Mouse (Mus musculus) lung, postnatal 4 days (tissue): Measurements from ENCODE around the gene Ank3.

Source experiments
- DNase-seq, 2 experiments: peaks; one replicate each; pipeline ENCODE4 v3.0.0; 2021

Ank3 gene

DNA sequence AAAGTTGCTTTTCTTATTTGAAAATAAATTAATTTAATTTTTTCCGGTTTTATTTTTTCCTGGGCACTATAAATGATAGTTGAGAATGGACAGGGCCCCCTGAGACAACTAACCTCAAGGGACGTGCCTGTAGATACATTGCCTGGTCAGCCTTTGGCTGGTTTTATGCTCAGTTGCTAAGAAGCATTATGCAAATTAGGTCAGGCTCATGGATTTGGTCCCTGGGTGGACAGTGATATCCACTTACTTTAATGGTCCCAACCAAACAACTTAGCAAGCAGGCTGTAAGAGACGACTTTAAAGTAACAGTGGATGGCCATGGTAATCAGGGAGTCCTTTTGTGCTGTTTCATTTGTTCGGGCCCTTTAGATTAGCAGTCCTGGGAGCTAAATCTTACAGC lies 392.0 kb downstream of the Ank3 start:
- no peak for DNase-seq

DNA sequence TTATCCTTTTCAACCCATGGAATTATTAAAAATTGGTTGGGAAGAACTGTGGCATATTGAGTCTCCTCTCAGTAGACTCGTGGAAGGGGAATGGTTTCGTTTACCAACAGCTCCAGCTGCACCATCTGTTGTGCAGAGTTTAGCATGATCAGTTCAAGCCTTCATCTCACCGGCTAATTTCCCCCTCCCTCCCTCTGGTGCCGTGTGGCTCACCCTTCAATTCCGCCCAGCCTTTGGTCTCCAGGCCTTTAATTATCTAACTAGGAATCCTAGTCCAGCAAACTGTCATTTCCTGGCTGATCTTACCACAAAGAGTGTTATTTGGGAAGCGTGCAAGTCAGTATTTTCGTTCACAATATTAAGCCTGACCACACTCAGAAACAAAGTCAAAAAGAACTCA lies 393.4 kb downstream of the Ank3 start:
- no peak for DNase-seq

DNA sequence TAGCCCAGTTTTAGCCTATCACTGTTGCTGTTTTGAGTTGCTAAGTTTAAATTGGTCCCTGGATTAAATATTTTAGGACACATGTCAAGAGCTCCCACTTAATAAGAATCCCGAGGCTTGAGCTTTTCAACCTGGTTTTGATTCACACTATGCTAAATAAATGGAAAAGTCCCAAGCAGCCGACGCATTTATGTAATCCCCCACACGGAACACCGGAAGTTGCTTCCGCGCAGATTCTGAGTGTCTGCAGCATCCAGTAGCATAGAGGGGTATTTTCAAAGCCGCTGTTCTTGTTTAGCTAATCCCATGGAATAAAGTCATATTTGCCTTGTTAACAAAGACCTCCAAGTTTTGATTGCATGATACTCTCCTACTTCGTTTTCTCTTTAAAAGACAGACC lies 393.8 kb downstream of the Ank3 start:
- no peak for DNase-seq

DNA sequence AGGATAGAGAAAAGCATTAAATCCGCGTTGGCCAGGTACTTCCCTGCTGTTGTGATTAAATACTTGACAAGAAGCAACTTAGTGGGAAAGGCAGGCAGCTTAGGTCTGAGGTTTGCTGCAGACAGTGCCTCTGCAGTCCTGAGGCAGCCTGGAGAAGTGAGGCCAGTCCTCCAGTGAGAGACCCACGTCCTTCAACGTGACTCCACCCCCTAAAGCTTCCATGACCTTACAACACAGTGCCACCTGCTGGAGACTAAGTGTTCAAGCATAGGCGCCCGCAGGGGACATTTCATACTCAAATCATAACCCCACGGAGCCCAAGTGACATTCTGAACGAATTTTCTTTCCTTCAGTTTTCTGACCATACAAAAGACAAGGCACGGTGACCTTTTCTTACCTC lies 394.5 kb downstream of the Ank3 start:
- DNase-seq, result peak; percentile 51 to 62

DNA sequence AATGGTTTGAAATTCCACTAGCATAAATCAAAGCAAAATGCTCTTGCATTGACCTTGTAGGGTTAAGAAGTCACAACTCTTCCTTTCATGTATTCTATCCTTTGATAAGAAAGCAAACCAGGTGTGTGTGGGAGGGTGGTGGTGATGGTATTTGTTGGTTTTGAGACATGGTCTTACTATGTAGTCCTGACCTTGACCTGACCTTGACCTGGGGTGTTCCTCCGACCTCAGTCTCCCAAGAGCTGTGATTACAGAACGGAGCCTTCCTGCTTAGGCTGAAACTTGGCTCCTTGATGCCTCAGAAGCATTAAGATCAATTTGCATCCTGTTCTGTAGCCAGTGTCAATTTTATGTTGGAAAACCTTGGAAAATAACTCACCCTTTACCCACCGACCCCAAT lies 397.1 kb downstream of the Ank3 start:
- no peak for DNase-seq

DNA sequence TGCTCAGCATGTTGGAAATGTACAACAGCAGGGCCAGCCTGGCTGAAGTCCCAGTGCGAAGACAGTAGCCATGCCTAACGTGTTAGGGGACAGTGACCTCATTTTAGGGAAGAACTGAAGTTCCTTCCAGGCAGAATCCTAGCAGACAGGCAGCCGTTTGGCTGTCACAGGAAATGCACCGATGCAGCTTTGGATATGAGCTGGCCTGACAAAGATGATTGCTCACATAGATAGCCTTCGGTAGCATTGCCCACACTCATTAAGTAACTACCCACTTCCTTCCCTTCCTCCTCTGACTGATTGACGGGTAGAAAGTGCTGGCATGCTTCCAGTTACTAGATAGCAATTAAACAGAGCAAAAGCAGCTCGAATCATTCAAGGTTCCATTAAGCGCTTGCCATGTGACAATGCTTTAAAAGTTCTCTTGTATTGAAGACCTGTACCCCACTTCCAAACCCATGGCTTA lies 397.9 kb downstream of the Ank3 start:
- no peak for DNase-seq

DNA sequence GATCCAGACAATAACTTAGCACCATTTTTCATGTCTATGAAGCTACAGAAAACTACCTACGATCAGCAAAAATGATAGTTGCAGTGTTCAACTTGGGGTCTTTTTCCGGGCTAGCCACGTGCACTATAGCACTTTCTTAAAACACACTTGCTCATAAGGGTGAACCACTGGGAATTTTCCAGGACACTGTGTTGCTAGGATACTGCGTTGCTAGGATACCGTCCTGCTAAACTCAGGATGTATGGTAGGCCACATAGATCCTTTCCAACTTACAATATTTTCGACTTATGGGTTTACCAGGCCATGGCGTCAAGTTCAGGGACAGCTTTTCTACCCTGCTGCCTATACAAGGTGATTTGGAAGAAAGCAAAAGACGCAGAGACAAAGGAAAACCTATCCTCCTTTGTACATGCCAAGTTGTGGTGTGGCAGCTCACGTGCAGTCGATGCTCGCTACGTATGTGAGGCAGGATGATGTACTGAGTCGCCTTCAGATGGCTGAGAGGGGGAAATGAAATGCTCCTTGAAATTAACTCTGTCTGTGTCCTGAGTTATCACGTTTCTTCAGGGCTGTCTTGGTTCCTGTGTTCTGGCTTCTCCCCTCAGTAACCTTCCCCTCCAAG lies 404.7 kb downstream of the Ank3 start:
- DNase-seq, result no peak

DNA sequence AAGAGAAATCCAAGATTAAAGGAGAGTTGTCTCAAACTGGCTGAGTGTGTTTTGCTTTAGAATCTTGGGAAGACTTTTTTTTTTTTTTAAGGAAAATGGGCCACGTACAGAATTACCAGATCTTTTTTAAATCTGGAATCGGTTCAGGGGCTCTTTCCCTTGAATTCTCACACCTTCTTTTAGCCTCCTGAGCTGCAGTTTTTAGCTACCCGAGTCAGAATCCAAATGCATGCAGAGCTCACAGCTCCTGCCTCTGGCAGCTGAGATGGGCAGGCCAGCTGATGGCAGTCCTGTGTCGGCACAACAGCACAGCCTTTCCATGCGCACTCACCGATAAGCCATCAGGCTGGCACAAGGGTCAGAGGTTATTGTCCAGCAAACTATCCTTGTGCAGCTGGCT lies 406.0 kb downstream of the Ank3 start:
- DNase-seq, result no peak

DNA sequence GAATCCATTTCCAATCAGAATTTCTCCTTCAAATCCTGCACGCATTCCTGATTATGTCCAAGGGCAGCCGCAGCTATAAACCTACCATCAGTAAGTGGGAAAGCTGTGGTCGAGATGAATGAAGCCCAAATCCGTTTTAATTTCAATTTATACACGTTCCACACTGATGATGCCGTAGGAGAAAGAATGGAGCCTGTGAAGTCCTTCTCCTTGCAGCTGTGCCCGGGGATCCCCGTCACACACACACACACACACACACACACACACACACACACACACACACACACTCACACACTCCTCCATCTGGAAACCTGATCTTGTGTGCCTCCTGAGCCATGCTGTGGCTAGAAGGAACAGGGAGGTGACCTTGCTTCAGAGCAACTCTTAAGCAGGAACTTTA lies 412.2 kb downstream of the Ank3 start:
- no peak for DNase-seq

DNA sequence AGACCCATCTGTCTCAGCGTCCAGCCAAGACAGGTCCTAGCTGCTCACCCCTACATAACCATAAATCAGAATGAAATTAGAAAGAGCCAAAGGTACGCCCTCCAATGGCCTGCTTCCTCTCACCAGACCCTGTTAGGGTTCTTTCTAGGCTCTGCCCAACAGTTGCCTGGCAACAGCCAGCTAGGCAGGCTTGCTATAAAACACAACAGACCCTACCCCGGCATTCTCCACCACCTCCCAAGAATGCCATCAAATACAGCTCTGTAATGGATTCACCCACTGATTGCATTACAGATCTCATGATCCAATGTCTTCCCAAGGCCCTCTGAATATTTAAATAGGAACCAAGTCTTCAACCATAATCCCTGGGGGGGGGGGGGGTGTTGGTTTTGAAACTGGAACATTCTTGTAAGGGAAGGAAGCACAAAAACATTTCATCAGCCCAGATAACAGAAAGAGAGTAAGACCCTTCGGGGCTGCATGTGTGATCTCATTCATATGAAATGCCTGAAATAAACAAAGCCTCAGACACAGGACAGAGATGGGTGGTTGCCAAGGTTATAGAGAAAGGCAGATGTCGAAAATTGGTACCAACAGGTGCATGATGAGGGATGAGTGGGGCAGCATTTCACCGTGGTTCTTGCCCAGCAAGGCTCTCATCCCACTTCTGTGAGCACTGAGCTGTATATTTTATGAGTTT lies 415.4 kb downstream of the Ank3 start:
- DNase-seq, result no peak

DNA sequence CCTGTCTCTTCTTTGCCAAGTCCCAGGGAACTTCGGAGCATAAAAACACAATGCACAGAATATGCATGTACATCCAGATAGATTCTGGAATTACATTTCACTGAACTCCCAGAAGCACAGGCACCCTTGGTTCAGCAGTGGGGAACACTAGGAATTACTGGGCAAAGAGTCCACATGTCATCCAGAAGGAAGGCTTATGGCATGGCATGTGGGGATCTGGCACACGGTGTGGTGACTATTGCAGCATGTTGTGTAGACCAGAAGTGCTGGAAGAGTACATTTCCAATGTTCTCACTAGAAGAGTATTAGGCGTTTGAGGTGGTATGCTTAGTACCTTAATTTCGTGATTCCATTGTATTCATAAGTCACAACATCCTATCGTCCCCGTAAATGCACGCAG lies 422.7 kb downstream of the Ank3 start:
- DNase-seq, result no peak

DNA sequence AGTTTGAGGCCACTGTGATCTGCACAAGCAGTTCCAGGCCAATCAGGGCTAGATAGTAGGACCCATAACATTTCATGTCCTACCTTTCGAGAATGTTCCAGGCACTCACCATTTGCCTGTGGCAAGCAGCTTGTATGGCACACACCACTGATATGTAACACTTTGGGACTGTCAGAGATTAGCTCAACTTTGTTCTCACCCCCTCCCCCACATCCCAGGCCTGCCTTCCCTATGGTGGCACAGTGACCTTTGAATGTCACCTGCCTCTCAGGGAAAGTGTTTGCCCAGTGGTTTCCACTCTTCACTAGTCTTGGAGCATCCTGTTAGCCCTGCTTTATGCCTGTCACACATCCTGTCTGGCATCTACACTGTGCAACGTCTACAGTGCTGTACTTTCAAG lies 430.2 kb downstream of the Ank3 start:
- DNase-seq, result no peak

DNA sequence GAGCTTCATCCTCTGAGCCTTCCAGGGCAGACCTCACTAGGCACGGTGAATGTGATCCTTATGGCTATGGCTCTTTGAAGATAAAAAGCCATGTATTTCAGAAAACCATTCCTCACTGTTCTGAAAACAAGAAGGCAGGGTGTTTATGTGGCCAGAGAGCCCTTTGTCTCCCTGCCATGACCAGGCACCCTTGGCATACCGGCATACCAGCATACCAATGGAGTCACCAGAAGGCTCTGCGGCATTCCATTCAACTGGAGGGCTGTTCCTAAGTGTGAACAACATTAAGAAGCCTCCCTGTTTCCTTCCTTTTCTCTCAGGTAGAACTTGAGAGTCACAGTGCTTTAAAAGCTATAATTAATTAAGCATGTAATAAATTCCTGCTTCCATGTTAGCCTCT lies 430.7 kb downstream of the Ank3 start:
- peak in 1 of 2 experiments; percentile 53 for DNase-seq

DNA sequence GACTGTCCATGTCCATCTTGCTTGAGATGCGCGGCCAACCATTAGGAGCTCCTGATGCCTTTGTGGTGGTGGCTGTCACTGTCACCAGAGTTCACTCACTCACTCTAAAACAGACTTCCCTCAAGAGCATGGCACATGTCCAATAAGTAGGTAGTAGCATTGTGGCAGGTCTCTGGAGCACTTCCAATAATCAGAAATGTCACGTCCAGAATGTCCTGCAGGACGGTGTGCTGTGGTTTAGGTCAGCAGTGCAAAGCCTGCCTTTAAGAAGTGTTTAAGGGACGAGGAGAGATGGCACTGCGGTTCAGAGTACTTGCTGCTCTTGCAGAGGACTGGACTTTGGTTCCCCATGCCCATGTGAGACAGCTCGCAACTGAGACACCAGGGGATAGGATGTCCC lies 433.0 kb downstream of the Ank3 start:
- no peak for DNase-seq

DNA sequence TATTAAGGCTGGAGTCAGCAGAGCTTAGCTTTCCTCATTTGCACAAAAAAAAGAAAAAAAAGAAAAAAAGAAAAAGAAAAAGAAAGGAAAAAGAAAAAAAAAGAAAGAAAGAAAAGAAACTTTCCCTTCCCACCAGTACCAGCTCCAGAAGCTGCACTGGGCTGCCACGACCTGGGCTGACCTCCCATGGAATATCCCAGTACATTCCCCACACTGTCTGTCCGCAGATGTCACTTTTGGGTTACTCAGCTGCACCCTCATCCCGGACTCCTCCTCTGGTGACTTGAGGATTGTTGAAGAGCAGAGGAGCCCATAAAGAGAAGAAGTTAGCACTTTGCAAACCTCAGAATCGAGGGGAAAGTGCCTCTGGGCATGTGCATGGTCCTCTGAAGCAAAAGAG lies 433.7 kb downstream of the Ank3 start:
- DNase-seq, result peak in 1 of 2 experiments; percentile 32

DNA sequence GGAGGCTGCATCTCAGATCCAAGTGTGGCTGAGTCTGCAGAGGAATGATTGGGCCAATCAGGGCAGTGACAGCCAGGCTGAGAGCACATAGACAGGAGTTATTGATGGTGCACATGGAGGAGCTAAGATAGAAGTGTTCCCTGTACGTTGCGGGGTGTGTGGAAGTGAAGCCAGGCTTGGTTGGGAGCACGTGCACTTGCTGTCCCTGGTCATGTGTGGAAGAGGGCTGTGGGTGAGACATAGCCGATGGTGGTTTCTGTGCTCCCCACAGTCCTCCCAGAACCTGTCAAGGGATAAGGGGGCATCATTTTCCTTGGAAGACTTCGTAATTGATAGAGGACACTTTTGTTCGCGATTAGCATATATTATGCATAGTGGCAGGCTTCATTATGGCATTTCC lies 434.2 kb downstream of the Ank3 start:
- DNase-seq, result no peak

DNA sequence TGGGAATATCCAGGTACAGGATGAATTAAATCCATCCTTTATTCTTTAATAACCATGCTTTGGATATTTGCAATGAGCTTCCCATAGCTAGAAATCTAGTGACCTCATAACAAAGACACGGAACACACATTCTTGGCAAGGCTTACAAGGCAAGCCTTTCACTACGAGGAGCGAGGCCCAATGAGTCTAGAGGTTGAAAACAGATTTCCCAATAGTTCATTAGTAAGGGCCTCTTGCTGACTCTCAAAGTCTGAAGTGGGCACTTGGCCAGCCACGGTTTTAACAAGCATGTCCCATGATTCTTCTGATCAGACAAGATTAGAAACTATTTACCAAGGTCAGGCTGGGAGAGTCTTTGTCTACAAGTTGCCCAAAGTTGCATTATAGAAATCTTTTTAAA lies 436.1 kb downstream of the Ank3 start:
- peak; percentile 67 to 85 for DNase-seq

DNA sequence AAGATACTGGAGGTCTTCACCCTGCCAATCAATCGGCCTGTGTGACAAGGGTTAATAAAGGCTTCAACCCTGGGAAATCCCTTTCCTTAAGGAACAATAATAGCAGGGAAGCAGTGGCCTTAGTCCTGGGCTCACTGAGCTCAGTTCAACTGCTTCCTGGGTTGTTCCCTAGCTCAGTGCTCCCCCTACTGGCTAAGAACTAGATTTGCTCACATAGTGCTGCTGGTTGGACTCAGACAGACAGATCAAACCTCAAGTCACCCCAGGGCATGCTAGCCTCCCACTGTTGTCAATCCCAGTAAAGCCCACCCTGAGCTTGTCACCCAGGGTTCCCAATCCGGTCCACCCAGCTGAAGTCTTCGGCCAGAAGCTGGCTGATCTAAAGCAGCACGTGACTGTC lies 447.2 kb downstream of the Ank3 start:
- DNase-seq, result peak in 1 of 2 experiments; percentile 45

DNA sequence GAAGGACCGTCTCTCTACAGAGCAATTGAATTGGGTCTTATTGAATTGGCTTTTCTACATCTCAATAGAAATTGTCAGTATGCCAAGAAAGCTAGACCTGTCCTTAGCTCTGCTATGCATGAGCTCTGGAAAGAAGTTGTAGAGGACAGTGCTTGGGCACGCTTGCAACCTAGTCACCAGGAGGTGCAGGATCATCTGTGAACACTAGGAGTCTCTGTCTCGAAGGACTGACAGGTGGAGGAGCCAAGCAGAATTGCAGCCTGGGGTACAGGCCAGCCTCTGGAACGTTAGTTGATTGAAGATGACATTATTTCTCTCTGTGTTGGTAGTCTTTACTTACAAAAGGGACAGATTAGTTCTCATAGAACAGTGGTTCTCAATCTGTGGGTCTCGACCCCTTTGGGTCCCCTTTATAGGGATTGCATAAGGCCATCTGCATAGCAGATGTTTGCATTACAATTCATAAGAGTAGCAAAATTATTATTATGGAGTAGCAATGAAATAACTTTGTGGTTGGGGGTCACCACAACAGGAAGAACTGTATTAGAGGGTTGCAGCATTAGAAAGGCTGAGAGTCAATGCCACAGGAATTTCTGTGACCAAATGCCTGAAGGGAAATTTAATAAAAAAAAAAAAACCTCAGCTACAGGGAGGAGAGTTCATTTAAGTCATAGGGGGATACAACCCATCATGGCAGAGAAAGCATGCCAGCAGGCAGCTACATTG lies 454.0 kb downstream of the Ank3 start:
- no peak for DNase-seq

DNA sequence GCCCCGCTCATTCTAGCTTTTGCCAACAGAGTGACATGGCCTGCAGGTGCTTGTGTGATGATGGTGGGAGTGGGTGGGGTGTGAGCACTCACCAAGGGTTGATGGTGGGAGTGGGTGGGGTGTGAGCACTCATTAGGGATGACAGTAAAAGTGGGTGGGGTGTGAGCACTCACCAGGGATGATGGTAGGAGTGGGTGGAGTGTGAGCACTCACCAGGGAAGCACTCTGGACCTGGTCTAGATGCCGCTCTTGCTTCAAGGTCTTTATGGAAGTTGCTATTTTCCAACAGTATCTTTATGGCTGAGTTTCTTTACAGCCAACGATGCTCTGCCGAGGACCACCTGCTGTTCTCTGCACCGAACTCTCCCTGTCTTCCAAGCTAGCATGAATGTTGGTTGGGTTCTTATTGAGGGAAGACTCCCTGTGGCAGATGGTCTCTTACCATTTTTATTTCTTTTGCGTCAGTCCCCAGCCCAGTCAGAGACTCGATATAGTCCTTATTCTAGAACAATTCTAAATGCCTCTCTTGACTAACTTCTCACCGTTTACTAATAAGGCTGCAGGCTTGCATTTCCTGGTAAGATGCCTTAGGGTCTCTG lies 456.1 kb downstream of the Ank3 start:
- no peak for DNase-seq

DNA sequence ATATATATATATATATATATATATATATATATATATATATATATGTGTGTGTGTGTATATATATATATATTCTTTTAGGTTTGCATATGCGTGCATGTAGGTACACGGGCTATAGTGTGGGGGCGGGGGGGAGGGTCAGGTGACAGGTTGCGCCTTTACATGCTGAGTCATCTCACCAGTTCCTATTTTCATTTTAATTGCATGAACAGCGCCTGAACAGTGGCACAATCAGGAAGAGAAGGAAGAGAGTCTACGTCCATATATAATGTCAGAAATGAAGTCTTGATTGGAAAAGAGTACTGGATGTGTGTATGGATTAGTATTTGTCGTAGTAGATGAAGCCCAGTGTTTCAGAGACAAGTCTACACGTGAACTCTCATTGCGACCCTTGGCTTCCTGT lies 459.4 kb downstream of the Ank3 start:
- DNase-seq, result no peak

DNA sequence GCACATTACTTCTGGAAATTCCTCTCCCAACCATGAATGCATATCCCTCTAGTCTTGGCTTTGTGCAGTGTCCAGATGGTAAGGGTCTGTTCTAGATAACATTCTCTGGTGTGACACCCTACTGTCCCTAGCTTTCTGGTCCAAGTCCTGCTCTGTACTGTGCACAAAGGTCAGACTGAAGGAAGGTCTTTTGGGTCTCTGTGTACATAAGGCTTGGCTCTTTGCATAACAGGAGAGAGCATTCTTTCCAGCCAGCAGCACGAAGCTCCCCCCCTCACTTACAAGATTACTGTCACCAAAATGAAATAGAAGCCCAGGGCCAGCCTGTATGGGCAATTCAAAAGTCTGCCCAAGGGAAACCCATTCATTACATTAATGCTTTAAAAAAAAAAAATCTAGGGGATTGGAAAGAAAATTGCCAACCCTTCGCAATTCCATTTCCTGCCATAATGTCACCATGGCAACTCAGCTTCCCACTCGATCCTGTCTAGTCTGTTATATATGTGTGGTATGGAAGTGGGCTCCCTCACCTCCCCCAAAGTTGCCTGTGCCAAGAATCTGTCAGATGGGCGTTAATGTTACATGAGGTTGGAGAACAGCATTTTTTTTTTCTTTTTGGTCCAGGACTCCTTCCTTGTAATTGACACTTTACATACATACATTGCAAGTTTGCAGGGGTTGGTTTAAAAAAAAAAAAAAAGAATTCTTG lies 460.5 kb downstream of the Ank3 start:
- DNase-seq, result no peak

DNA sequence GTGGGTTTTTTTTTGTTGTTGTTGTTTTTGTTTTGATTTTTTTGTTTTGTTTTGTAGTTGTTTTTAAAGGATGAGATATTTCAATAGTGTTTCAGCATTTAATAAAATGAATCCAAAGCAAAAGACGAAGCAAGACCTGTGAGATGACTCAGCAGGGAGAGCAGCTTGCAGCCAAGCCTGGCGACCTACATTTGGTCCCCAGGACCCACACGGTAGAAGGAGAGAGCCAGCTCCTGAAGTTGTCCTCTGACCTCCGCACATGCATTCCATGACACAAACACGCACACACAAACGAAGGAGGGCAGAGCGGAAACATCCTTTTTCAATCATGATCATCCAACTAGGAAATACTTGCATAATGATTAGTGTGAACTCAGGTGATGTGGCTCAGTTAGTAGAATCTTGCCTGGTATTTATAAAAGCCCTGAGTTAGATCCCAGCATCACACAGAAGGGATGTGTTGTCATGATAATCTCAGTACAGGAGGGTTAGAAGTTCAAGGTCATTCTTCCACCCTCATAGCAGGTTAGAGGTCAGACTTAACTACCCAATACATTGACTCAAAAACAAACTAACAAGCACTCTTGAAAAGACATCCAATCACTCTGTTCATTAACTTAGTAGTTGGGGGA lies 461.4 kb downstream of the Ank3 start:
- DNase-seq, result no peak
